Mouse (Mus musculus): ENCODE results near the gene Cyp17a1. TPM values are rescaled to one million over a fixed set of nuclear protein-coding genes. Genes with fewer than 3 reads are reported as not detected.
A peak's percentile ranks its signal among the peaks of the same experiment; 100 is the strongest.

Cyp17a1 gene
- polyA plus RNA-seq, 1 experiment from 2014 or later: not detected

- 65% methylated on average over 7 of the region's 7 CpGs for WGBS
- no peaks in the 10 kb centered on the region; the same call in 1 of the 2 replicates for H3K27me3 ChIP-seq (replicated peaks; ENCODE audit: low read depth, poor library complexity, severe bottlenecking)
- H3K27ac ChIP-seq (replicated peaks): 0 out of 2 replicates have a peak overlapping the region, but pooled peaks have one; percentile 3
- H3K4me3 ChIP-seq: no peak overlapping the region
- H3K36me3 ChIP-seq (replicated peaks): no peaks in the 10 kb centered on the region
- H3K4me1 ChIP-seq: peaks cover 24% of the 10 kb centered on the region
- no peaks in the 10 kb centered on the region for H3K9me3 ChIP-seq
- DNase-seq (ENCODE audit: low spot score): peak; percentile 30
Observed at GRCm38 (mm10) chr19:46665474-46665873, 7.5 kb downstream of the Cyp17a1 start.

DNA sequence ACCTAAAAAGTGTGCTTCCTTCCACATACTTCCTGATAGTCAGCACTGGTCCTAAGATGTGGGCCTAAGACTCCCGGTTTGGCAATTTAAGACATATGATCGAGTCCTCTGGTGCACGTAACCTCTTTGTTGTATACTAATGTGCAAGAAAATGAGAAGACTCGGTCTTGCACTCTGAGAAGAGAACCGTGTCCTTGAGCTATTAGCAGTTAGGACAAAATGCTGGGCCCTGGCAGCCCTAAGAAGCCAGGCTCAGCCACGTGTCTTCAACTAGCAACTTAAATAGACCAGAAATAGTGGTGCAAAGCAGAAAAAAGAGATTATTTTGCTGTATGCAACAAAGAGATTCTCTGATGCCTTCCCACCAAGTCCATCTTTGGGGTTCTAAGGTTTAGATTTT, 10.2 kb downstream of the Cyp17a1 start:
- Histone ChIP-seq H3K27me3 (replicated peaks; ENCODE audit: low read depth, poor library complexity, severe bottlenecking) (no peaks in the 10 kb centered on the region), H3K27ac (replicated peaks) (no peak overlapping the region), H3K4me1 (peaks cover 24% of the 10 kb centered on the region), H3K9me3 (no peaks in the 10 kb centered on the region), H3K36me3 (replicated peaks) (peaks cover 7% of the 10 kb centered on the region; the same call in 1 of the 2 replicates), H3K4me3 (no peak overlapping the region)
- whole genome bisulfite sequencing: 84% methylated on average over 6 of the region's 6 CpGs
- DNase-seq (ENCODE audit: low spot score): no peak

DNA sequence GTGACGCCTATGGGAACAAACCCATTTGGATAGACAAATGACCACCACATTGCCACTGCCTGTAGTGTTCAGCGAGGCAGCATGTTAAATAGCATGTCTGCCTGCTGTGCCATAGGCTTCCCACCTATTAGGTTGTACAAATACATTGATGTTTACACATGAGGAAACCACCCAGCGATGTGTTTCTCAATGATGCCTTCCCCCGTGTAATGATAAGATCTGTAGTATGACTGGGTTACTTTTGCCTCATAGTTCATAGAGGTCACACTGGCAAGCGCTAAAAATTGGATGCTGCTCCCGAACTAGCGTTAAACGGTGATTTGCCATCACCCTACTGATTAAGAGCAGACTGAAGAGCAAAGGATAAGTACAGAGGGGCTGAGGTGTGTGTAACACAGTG, 10.8 kb downstream of the Cyp17a1 start:
- DNase-seq (ENCODE audit: low spot score): no peak
- Histone ChIP-seq H3K27me3 (replicated peaks; ENCODE audit: low read depth, poor library complexity, severe bottlenecking) (no peaks in the 10 kb centered on the region), H3K4me3 (no peak overlapping the region), H3K9me3 (0 out of 2 replicates have a peak, but pooled peaks cover 2% of the 10 kb centered on the region), H3K4me1 (peaks cover 20% of the 10 kb centered on the region), H3K27ac (replicated peaks) (no peak overlapping the region), H3K36me3 (replicated peaks) (peaks cover 11% of the 10 kb centered on the region)
- 87% methylated on average over 8 of the region's 8 CpGs for WGBS

DNA sequence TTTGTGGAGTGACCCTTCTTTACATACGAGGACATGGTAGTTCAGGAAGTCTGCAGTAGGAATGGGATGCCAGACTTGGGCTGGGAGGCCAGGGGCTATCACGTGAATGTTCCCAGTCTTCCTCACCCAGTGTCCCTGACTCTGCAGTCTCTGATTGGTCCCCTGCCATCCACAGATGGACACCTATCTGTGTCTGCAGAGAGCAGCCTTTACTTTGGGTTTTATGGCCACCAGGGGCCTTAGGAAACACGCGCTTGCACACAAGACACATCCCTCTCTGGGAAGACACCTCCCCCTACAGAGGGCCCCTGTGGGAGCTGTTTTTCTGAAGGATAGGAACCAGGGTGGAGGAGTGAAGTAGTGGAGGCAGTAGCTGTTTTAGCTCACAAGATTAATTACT, 11.5 kb downstream of the Cyp17a1 start:
- no peak overlapping the region for H3K4me3 ChIP-seq
- H3K4me1 ChIP-seq: peaks cover 20% of the 10 kb centered on the region
- no peaks in the 10 kb centered on the region for H3K27me3 ChIP-seq (replicated peaks; ENCODE audit: low read depth, poor library complexity, severe bottlenecking)
- peaks cover 18% of the 10 kb centered on the region for H3K36me3 ChIP-seq (replicated peaks)
- H3K27ac ChIP-seq (replicated peaks): no peak overlapping the region
- WGBS: 70% methylated on average over 4 of the region's 4 CpGs
- H3K9me3 ChIP-seq: 0 out of 2 replicates have a peak, but pooled peaks cover 5% of the 10 kb centered on the region
- DNase-seq (ENCODE audit: low spot score): no peak

- H3K27me3 ChIP-seq (replicated peaks; ENCODE audit: low read depth, poor library complexity, severe bottlenecking): no peaks in the 10 kb centered on the region
- peaks cover 45% of the 10 kb centered on the region for H3K36me3 ChIP-seq (replicated peaks)
- WGBS: 88% methylated on average over 9 of the region's 9 CpGs
- no peak overlapping the region for H3K4me3 ChIP-seq
- peaks cover 11% of the 10 kb centered on the region for H3K4me1 ChIP-seq
- 0 out of 2 replicates have a peak, but pooled peaks cover 5% of the 10 kb centered on the region for H3K9me3 ChIP-seq
- no peak overlapping the region for H3K27ac ChIP-seq (replicated peaks)
- DNase-seq (ENCODE audit: low spot score): no peak
Observed at GRCm38 (mm10) chr19:46658851-46659250, 14.1 kb downstream of the Cyp17a1 start.

DNA sequence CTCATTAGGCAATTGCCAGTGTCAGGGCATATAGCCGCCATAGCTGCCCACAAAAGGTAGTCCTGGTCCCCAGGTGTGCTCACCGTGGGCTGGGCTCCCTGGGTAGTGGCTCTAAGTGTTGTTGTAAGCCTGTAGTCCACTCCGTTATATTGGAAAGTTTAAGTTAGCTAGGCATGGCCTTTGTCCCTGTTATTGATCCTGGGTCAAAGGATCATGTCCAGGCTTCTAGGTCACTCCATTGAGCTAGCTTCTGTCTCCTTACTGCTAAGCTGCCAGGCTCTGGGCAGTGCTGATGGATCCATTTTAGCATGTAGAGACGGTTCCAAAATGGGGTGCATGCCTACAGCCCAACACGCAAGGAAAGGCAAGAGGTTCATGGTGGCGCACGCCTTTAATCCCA, 14.6 kb downstream of the Cyp17a1 start:
- WGBS: 94% methylated on average over 7 of the region's 7 CpGs
- Histone ChIP-seq H3K27ac (replicated peaks) (no peak overlapping the region), H3K4me1 (peaks cover 11% of the 10 kb centered on the region), H3K4me3 (no peak overlapping the region), H3K9me3 (0 out of 2 replicates have a peak, but pooled peaks cover 5% of the 10 kb centered on the region), H3K36me3 (replicated peaks) (peaks cover 50% of the 10 kb centered on the region), H3K27me3 (replicated peaks; ENCODE audit: low read depth, poor library complexity, severe bottlenecking) (no peaks in the 10 kb centered on the region)
- no peak for DNase-seq (ENCODE audit: low spot score)

DNA sequence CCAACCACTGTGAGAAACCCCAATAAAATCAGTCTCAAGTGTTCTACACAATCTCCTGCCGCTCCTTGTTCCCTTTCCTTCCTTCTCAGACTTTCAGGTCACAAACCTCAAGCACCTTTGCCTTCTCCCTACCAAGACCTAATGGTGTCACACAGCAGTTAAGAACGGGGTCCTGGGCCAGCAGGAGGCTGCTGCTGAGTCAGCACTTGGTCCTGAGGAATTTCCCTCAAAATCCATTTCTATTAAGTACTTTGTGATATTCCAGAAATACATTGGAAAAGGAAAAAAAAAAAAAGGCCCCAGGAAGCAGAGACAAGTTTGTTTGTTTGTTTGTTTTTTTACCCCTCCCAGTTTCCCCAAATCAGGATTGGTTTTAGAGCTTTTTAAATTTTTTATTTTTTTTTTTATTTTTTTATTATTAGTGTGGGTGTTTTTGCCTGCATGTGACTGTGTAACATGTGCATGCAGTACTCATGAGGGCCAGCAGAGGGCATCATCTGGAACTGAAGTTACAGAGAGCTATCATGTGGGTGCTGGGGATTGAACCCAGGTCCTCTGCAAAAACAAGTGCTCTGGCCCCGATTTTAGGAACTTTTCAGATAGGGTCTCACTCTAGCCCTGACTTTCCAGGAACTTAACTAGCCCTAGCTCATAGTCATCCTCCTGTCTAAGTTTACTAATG, 15.5 kb downstream of the Cyp17a1 start:
- peak; percentile 31 for DNase-seq (ENCODE audit: low spot score)
- H3K4me3 ChIP-seq: no peak overlapping the region
- H3K27ac ChIP-seq (replicated peaks): no peak overlapping the region
- H3K36me3 ChIP-seq (replicated peaks): peaks cover 58% of the 10 kb centered on the region
- H3K27me3 ChIP-seq (replicated peaks; ENCODE audit: low read depth, poor library complexity, severe bottlenecking): no peaks in the 10 kb centered on the region
- H3K9me3 ChIP-seq: 0 out of 2 replicates have a peak, but pooled peaks cover 5% of the 10 kb centered on the region
- 95% methylated on average over 3 of the region's 3 CpGs for WGBS
- peaks cover 7% of the 10 kb centered on the region for H3K4me1 ChIP-seq

GRCm38 (mm10) chr19:46656151-46656840, 16.7 kb downstream of the Cyp17a1 start:
- Histone ChIP-seq H3K4me1 (no peaks in the 10 kb centered on the region; the same call in 1 of the 2 replicates), H3K27me3 (replicated peaks; ENCODE audit: low read depth, poor library complexity, severe bottlenecking) (no peaks in the 10 kb centered on the region), H3K36me3 (replicated peaks) (peaks cover 67% of the 10 kb centered on the region), H3K4me3 (no peak overlapping the region), H3K9me3 (0 out of 2 replicates have a peak, but pooled peaks cover 5% of the 10 kb centered on the region), H3K27ac (replicated peaks) (no peak overlapping the region)
- WGBS: 94% methylated on average over 21 of the region's 21 CpGs
- DNase-seq (ENCODE audit: low spot score): no peak

- Histone ChIP-seq H3K4me3 (no peak overlapping the region), H3K27me3 (replicated peaks; ENCODE audit: low read depth, poor library complexity, severe bottlenecking) (no peaks in the 10 kb centered on the region), H3K36me3 (replicated peaks) (peaks cover 67% of the 10 kb centered on the region), H3K9me3 (0 out of 2 replicates have a peak, but pooled peaks cover 5% of the 10 kb centered on the region), H3K27ac (replicated peaks) (no peak overlapping the region), H3K4me1 (no peaks in the 10 kb centered on the region; the same call in 1 of the 2 replicates)
- WGBS: 92% methylated on average over 10 of the region's 10 CpGs
- DNase-seq (ENCODE audit: low spot score): no peak
Observed at GRCm38 (mm10) chr19:46655626-46656025, 17.3 kb downstream of the Cyp17a1 start.

DNA sequence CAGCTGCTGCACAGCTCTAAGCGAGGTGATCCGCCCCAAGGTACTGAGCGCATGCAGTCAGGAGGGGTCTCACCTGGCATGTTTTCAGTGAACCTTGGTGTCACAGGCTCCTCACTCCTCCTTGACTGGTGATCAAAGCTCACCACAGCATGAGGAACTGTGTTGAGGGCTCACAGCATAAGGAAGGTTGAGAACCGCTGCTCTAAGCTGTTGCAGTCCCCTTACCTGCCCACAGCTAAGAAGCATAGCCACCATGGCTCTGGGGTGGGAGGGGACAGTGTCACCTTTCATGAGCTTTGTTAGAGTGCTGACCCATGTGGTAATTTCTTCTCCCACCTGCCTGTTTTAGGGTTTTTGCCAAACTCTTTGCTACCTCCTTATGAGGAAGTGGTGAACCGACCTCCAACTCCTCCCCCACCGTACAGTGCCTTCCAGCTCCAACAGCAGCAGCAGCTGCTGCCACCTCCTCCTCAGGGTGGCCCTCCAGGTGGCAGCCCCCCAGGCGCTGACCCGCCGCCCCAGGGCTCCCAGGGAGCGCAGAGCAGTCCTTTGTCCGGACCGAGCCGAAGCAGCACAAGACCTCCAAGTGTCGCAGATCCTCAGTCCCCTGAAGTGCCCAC, 19.2 kb downstream of the Cyp17a1 start:
- 90% methylated on average over 14 of the region's 14 CpGs for WGBS
- Histone ChIP-seq H3K9me3 (0 out of 2 replicates have a peak, but pooled peaks cover 5% of the 10 kb centered on the region), H3K36me3 (replicated peaks) (peaks cover 78% of the 10 kb centered on the region), H3K27ac (replicated peaks) (no peak overlapping the region), H3K4me3 (no peak overlapping the region), H3K27me3 (replicated peaks; ENCODE audit: low read depth, poor library complexity, severe bottlenecking) (no peaks in the 10 kb centered on the region), H3K4me1 (no peaks in the 10 kb centered on the region)
- no peak for DNase-seq (ENCODE audit: low spot score)

- Histone ChIP-seq H3K36me3 (replicated peaks) (peaks cover 80% of the 10 kb centered on the region), H3K27me3 (replicated peaks; ENCODE audit: low read depth, poor library complexity, severe bottlenecking) (no peaks in the 10 kb centered on the region), H3K9me3 (0 out of 2 replicates have a peak, but pooled peaks cover 5% of the 10 kb centered on the region), H3K4me3 (no peak overlapping the region), H3K4me1 (no peaks in the 10 kb centered on the region), H3K27ac (replicated peaks) (no peak overlapping the region)
- DNase-seq (ENCODE audit: low spot score): no peak
- whole genome bisulfite sequencing: 89% methylated on average over 5 of the region's 5 CpGs
Observed at GRCm38 (mm10) chr19:46653188-46653587, 19.8 kb downstream of the Cyp17a1 start.

- Histone ChIP-seq H3K4me1 (peaks cover 41% of the 10 kb centered on the region), H3K9me3 (no peaks in the 10 kb centered on the region), H3K27ac (replicated peaks) (no peak overlapping the region), H3K36me3 (replicated peaks) (peaks cover 69% of the 10 kb centered on the region), H3K27me3 (replicated peaks; ENCODE audit: low read depth, poor library complexity, severe bottlenecking) (no peaks in the 10 kb centered on the region), H3K4me3 (no peak overlapping the region)
- DNase-seq (ENCODE audit: low spot score): no peak
- WGBS: 95% methylated on average over 14 of the region's 14 CpGs
Observed at GRCm38 (mm10) chr19:46648565-46648964, 24.4 kb downstream of the Cyp17a1 start.
